Mouse (Mus musculus): ENCODE measurements at regions not wholly inside any gene's neighbourhood (a gene's known extent, or its start where the extent isn't known, plus 50 kb on each side); places are given as distances from the start of the nearest gene placed in this dataset.

DNA sequence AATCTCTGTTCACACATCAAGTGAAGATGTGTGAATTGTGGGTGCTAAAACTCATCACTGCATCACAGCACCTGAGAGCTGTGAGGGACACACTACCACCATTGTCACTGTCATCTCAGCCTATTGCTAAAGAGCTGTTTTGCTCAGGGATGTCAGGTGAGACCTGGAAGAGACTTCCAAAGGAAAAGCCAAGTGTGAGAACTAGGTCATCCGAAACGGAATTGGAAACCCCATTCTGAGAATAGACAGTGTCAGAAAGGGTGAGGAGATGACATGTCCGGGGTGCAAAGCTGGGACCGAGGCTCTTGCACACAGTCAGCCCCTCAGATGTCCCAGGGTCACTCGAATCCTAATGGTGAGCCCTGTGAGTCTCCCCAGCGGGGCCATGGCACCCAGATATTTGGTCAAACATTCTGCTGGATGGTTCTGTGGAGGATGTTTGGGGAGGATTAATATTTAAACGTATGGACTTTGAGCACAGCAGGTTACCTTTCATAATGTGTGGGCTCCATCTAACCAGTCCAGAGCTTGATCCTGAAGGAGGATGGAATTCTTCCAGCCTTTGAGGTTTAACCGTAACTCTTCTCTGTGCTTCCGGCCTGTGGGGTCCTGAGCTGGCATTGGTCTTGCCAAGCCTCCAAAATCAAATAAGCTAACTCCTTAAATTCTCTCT, 150.3 kb downstream of the Rpl14 start:
- Histone ChIP-seq H3K9me3 (ENCODE audit: low read depth, low read length) (no peaks in the 10 kb centered on the region), H3K4me3 (ENCODE audit: low read depth, low read length) (no peak overlapping the region), H3K36me3 (ENCODE audit: insufficient read depth) (no peaks in the 10 kb centered on the region), H3K4me1 (ENCODE audit: insufficient read depth) (no peaks in the 10 kb centered on the region), H3K27me3 (ENCODE audit: insufficient read depth, low read length) (no peaks in the 10 kb centered on the region), H3K9ac (no peak overlapping the region), H3K27ac (ENCODE audit: low read depth) (no peak overlapping the region), H3K4me2 (no peak overlapping the region)
- DNase-seq (no peak), ATAC-seq (ENCODE audit: insufficient read depth) (no peak)
- no peak for TF ChIP-seq CTCF (IDR thresholded peaks at IDR 0.05; ENCODE audit: low read depth)
- WGBS = 77% methylated on average over 9 of the region's 9 CpGs

DNA sequence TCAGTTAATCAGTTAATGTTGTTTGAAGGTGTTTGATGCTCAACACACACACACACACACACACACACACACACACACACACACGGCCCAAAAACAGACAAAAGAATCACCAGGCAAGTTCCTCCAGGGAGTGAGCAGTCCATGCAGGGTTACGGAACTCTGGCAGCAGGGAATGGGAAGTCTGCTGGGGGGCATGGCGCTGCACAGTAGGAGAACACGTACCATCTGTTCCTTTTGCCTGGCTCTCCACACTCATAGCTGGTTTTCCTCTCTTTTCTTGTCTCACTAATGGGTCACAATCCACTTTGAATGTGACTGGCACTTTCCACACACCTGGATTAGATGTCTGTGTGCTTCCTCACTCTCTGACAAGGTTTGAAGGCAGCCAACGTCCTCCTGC, 151.8 kb downstream of the Rpl14 start:
- Histone ChIP-seq H3K4me3 (ENCODE audit: low read depth, low read length) (no peak overlapping the region), H3K4me2 (no peak overlapping the region), H3K4me1 (ENCODE audit: insufficient read depth) (no peaks in the 10 kb centered on the region), H3K36me3 (ENCODE audit: insufficient read depth) (no peaks in the 10 kb centered on the region), H3K27ac (ENCODE audit: low read depth) (no peak overlapping the region), H3K27me3 (ENCODE audit: insufficient read depth, low read length) (no peaks in the 10 kb centered on the region), H3K9me3 (ENCODE audit: low read depth, low read length) (no peaks in the 10 kb centered on the region), H3K9ac (no peak overlapping the region)
- no peak for TF ChIP-seq CTCF (IDR thresholded peaks at IDR 0.05; ENCODE audit: low read depth)
- ATAC-seq (ENCODE audit: insufficient read depth) (no peak), DNase-seq (no peak)
- WGBS = 68% methylated on average over 5 of the region's 5 CpGs

DNA sequence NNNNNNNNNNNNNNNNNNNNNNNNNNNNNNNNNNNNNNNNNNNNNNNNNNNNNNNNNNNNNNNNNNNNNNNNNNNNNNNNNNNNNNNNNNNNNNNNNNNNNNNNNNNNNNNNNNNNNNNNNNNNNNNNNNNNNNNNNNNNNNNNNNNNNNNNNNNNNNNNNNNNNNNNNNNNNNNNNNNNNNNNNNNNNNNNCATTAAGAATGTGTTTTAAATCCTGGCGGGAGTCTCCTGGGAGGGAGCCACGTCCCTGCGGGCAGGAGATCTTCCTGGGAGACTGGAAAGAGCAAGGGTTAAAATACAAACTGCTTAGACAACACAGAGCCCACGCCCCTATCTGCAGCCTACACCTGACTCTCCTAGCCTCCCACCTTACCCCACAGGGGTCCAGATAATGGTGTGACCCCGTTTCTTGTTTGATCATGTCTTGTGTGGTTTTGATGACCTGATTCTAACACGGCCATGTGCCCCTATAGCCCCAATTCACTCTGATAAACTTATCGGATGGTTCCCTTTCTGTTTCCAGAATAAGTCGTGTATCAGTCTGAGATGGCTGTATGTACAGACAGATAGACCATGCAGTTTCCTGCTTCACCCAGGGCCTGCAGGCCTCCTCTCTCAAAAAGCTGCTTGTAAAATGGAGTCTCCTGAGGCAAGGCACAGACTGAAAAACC, 160.8 kb downstream of the Rpl14 start:
- Histone ChIP-seq H3K27me3 (ENCODE audit: insufficient read depth, low read length) (no peaks in the 10 kb centered on the region), H3K4me2 (no peak overlapping the region), H3K9ac (no peak overlapping the region), H3K4me3 (ENCODE audit: low read depth, low read length) (no peak overlapping the region), H3K9me3 (ENCODE audit: low read depth, low read length) (no peaks in the 10 kb centered on the region), H3K4me1 (ENCODE audit: insufficient read depth) (peaks cover 7% of the 10 kb centered on the region; the same call in 1 of the 2 replicates), H3K27ac (ENCODE audit: low read depth) (no peak overlapping the region), H3K36me3 (ENCODE audit: insufficient read depth) (no peaks in the 10 kb centered on the region)
- ATAC-seq (ENCODE audit: insufficient read depth) (no peak), DNase-seq (no peak)
- TF ChIP-seq CTCF (IDR thresholded peaks at IDR 0.05; ENCODE audit: low read depth) = no peak
- 34% methylated on average over 8 of the region's 8 CpGs for WGBS

DNA sequence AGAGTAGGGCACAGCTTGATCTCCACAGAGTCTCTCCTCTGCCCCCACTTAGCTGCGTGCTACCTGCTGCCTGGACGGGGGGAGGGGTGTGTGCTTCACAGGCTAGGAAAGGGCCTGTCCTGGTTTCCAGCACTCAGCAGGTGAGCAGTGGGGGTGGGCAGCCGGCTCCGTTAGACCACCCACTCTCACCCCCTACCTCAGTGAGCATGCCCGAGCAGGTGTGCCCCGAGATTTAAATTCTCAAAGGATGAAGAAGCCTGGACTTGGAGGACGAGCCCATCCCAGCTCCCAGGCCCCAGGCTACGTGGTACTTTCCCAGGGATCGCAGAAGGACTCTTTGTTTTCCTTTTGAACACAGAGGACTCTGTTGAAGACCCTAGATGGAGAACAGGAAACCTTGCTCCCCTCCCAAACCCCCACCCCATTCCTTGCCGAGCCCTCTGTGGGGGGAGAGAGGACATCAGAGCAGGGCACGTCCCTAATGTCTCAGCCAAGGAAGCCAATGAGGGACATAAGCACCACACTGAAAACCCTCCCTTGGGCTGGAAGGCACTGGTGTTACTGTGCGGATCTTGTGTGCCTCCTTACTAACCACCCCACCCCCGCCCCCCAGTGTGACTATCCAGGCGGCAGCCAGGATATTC, 161.5 kb downstream of the Rpl14 start:
- Histone ChIP-seq H3K27me3 (ENCODE audit: insufficient read depth, low read length) (no peaks in the 10 kb centered on the region), H3K9ac (no peak overlapping the region), H3K4me1 (ENCODE audit: insufficient read depth) (peaks cover 7% of the 10 kb centered on the region; the same call in 1 of the 2 replicates), H3K27ac (ENCODE audit: low read depth) (no peak overlapping the region), H3K4me3 (ENCODE audit: low read depth, low read length) (no peak overlapping the region), H3K9me3 (ENCODE audit: low read depth, low read length) (no peaks in the 10 kb centered on the region), H3K4me2 (no peak overlapping the region), H3K36me3 (ENCODE audit: insufficient read depth) (no peaks in the 10 kb centered on the region)
- WGBS = 36% methylated on average over 14 of the region's 14 CpGs
- peak; percentile 19; the same call in 1 of the 2 replicates for ATAC-seq (ENCODE audit: insufficient read depth)
- no peak for DNase-seq
- TF ChIP-seq CTCF (IDR thresholded peaks at IDR 0.05; ENCODE audit: low read depth) = no peak

DNA sequence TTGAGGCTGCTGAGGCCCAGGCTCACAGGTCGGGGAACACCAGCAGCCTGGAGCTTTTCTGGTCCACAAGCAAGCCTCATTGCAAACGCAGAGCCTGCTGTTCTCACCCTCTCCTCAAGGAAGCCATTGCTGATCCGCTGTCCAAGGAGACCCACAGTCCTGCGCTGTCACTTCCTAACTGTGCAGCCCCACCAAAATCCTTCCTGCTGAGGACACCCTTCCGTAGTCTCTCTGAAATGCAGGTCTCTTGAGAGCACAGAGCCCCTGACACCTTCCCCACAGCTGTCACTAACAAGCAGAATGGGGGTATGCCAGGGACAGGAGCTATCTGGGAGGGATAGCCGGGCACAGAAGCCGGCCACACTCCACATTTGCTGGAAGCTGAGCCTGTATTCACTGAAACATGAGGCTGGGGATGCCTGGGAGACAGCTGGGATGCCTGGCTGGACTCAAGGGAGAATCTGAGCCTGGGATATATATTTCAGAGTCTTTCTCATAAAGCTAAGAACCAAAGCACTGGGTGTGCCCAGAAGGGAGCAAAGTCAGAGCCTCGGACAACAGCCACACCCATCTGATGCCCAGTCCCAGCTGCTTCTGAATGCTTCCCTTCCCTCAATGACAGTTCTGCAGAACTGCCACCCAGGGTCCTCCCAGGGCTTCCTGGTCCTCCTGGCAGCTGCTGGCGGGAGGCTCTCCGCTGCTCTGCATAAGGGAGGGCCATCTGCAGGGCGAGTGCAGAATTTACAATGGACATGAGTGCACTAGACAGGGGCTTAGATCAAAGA, 162.6 kb downstream of the Rpl14 start:
- Histone ChIP-seq H3K4me3 (ENCODE audit: low read depth, low read length) (no peak overlapping the region), H3K36me3 (ENCODE audit: insufficient read depth) (no peaks in the 10 kb centered on the region), H3K9me3 (ENCODE audit: low read depth, low read length) (no peaks in the 10 kb centered on the region), H3K4me1 (ENCODE audit: insufficient read depth) (peaks cover 7% of the 10 kb centered on the region; the same call in 1 of the 2 replicates), H3K27ac (ENCODE audit: low read depth) (no peak overlapping the region), H3K9ac (no peak overlapping the region), H3K4me2 (no peak overlapping the region), H3K27me3 (ENCODE audit: insufficient read depth, low read length) (no peaks in the 10 kb centered on the region)
- peak; percentile 44; the same call in 1 of the 2 replicates for ATAC-seq (ENCODE audit: insufficient read depth)
- DNase-seq = peak; percentile 70
- TF ChIP-seq CTCF (IDR thresholded peaks at IDR 0.05; ENCODE audit: low read depth) = peak; percentile 52
- 41% methylated on average over 11 of the region's 11 CpGs for WGBS

DNA sequence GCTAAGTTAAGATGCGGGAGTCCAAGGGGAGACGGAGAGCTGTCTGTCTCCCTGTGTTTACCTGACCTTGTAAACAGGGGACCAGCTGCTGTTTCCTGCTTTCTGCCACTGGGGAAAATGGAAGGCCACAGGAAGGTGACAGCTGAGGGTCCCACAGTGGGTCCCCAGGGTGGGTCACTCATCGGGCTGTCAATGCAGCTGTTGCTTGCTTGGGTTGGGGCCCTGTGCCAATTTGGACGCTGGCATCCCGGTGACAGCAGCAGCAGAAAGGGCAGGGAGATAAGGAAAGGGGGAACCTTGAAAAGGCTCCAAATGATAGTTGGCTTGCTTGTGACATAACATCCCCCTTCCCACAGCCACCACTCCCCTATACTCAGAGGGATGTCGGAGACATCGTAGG, 164.0 kb downstream of the Rpl14 start:
- Histone ChIP-seq H3K27me3 (ENCODE audit: insufficient read depth, low read length) (no peaks in the 10 kb centered on the region), H3K9ac (no peak overlapping the region), H3K36me3 (ENCODE audit: insufficient read depth) (no peaks in the 10 kb centered on the region), H3K27ac (ENCODE audit: low read depth) (no peak overlapping the region), H3K4me2 (no peak overlapping the region), H3K4me3 (ENCODE audit: low read depth, low read length) (no peak overlapping the region), H3K4me1 (ENCODE audit: insufficient read depth) (peaks cover 19% of the 10 kb centered on the region), H3K9me3 (ENCODE audit: low read depth, low read length) (no peaks in the 10 kb centered on the region)
- 55% methylated on average over 7 of the region's 7 CpGs for WGBS
- DNase-seq (peak; percentile 10), ATAC-seq (ENCODE audit: insufficient read depth) (no peak)
- no peak for TF ChIP-seq CTCF (IDR thresholded peaks at IDR 0.05; ENCODE audit: low read depth)
